Mouse (Mus musculus) thymus, postnatal 25 days (tissue): ENCODE results near the gene Chst1.

Experiments used
- DNase-seq: peaks from one replicate; pipeline ENCODE4 v3.0.0; 2022

The Chst1 gene

DNA sequence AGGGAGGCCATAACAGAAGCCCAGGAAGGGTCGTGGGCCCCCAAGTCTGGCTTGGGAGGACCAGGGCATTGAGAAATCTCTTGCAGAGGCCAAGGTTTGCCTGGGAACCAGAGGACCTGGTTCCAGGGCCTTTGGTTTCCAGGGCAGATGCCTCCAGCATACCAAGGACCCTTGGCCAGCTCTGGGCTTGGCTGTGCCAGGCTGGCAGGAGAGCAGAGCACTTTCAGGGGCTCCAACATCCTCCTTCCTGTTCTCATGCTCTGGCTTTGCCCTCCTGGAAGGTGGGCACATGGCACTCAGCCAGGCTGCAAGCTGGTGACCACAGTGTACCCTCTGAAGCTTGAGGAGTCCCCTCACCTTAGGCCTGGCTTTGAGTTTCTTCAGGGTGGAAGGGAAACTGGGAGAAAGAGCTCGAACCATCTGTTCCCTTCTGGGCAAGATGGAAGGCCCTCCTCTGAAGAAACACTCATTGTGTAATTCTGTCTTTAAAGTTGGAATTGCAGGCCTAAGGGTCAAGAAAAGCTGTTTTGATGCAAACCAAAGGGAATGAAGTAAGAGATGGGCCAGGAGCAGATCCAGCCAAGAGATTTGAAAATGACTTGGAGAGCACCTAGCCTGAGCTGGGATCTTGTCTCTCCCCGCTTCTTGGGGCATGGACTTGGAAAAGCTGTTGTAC, 10.3 kb downstream of the Chst1 start:
- no peak for DNase-seq

DNA sequence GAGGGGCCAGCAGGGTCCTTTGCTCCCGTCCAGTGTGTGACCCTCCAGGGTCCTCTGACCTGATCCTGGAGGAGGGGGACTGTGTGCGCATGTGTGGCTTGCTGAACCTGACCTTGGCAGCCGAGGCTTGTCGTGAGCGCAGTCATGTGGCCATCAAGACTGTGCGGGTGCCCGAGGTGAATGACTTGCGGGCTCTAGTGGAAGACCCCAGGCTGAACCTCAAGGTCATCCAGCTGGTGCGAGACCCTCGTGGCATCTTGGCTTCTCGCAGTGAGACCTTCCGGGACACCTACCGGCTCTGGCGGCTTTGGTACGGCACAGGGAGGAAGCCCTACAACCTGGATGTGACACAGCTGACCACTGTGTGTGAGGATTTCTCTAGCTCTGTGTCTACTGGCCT, 14.1 kb downstream of the Chst1 start:
- no peak for DNase-seq

DNA sequence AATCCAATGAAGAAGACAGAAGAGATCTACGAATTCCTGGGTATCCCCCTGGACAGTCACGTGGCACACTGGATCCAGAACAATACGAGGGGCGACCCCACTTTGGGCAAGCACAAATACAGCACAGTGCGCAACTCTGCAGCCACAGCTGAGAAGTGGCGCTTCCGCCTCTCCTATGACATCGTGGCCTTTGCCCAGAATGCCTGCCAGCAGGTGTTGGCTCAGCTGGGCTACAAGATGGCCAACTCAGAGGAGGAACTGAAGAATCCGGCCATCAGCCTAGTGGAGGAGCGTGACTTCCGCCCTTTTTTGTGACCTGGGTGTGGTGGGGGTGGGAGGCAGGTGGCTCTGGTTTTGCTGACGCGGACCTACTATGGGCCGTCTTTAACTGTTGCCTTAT, 14.6 kb downstream of the Chst1 start:
- DNase-seq = no peak

DNA sequence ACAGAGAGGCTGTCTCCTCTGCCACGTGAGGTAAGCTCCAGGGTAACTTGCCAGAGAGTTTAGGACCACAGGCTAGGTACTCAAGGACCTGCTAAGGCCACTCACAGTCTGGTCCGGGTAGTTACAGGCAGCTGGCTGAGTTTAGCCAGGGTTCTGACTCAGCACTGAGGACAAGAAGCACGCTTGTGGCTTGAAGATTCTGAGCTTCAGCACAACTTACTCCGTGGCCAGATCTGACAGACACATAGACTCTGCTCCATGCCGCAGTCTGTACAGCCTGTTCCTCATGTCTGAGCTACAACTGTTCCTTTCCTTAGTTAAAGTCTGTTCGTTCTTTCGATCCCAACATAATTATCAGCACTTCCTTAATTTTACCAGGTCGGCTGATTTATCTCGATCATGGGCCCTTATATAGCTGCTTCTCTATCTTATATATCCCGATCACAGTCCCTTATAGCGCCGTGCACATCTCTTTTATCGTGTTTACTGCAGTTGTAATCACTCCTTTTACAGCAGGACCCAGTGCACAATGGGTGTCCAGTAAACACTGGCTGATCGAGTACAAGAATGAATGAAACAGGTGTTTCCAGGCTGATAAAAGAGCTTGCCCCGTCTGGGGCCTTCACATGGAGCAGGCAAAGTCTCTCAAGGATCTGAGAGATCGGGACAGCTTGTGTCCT, 17.7 kb downstream of the Chst1 start:
- DNase-seq = no peak

DNA sequence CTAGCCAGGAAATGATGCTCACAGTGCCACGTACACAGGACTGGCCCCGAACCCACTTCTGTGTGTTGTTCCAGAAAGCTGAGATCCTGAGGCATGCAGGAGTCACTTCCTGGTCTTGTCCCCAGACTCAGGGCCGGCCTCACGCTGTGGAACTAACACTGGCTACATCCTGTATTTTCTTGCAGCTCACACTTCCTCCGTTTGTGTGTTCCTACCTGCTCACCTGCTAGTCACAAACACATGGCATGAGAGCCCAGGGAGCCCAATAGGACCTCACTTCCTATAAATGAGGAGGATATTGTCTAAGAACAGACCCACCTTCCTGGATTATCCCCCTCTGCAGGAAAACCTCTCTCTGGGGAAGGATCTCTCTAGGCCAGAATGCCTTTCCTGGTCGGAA, 18.5 kb downstream of the Chst1 start:
- DNase-seq = no peak

DNA sequence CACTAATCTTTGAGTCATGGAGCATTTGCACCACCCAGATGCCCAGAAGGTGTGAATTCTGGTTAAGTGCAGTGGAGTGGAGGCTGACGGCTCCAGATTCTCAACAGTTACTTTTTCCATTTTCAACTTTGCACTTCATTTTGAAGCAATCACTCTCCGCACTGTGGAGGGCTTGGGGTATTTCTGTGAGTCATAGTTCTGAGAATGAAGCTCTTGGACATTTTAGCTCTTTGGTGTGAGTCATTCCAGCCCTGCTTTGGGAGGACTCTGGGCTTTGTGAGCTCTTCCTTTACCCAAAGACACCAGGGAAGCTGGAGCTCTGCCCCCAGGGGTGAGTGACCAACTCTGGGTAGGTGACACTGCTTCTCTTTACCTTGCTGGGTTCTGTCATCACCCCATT, 28.1 kb downstream of the Chst1 start:
- no peak for DNase-seq

DNA sequence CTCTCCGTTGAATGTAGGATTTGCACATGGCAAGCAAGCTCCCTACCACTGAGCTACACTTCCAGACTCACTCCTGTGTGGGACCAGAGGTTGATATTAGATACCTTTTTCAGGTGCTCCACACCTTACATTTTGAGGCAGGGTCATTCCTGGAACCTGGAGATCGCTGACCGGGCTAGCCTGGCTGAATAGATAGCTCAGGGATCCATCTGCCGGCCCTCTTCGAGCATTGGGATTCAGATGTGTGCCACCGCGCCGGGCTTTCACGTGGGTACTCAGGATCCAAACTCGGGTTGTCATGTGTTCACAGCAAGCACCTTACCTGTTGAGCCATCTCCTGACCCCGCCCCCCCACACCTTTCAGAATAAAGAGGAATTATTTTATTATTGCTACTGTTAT, 31.3 kb downstream of the Chst1 start:
- DNase-seq = no peak

DNA sequence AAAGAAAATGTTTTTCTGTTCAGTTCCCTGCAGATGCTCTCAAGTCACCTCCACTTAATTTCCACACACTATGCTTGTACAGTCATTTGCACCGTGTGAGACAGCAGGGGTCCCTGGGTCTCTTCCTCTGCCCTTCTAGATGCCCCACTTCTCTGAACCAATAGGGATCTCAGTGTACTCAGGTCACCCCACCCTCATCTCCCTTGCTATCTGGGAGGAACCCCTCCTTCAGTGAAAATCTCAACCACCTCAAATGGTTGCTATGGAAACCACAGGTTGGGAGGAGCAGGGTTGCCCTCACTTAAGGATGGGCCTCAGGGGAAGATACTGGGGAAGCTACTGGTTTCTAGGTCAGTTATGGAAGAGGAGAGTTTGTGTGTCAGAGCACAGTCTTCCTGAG, 32.5 kb downstream of the Chst1 start:
- no peak for DNase-seq

DNA sequence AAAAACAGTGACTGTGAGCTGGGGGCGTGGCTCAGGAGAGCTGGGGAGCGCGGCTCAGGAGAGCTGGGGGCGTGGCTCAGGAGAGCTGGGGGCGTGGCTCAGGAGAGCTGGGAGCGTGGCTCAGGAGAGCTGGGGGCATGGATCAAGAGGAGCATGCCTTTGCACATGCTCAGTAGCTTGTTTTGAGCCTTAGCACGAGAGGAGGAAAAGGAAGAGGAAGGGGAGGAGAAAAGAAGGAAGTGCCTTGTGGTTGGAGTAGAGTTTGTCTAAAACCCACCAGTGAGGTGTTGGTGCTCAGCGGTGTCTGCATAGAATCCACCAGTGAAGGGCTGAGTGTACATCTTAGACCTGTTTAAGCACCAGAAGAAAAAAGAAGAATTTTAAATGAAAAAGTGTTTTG, 41.0 kb downstream of the Chst1 start:
- DNase-seq = no peak

DNA sequence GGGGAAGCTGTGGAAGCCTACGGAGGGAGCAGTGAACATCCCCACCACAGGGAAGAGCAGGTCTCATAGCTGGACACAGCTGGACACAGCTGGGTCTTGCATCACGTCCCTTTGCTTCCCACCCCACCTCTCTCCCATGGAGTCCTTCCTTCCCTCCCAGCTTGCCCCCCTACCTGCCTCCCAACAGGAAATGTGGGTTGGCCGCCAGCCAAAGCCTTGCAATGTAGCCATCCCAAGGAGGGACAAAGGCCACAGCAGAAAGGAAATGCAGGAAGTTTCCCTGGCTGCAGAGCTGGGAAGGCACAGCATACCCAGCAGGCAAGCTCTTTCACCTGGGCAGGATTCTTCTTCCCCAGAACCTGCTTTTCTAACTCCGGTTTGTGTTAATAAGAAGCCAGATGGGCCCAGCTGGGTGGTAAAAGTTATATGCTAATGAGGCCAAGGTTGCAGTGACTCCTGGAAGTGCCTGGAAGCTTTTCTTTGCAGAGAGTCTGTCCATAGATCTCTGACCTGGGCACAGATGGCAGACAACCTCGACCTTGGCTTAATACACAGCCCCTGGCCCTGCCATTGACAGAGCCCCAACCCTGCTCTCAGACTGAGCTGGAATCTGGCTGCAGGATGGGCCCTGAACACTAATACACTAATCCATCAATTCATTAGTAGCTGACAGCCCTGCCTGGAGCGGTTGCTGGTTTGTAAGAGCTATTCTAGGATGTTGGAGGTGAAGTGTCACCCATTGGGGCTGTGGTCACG, 46.0 kb downstream of the Chst1 start:
- DNase-seq = no peak

DNA sequence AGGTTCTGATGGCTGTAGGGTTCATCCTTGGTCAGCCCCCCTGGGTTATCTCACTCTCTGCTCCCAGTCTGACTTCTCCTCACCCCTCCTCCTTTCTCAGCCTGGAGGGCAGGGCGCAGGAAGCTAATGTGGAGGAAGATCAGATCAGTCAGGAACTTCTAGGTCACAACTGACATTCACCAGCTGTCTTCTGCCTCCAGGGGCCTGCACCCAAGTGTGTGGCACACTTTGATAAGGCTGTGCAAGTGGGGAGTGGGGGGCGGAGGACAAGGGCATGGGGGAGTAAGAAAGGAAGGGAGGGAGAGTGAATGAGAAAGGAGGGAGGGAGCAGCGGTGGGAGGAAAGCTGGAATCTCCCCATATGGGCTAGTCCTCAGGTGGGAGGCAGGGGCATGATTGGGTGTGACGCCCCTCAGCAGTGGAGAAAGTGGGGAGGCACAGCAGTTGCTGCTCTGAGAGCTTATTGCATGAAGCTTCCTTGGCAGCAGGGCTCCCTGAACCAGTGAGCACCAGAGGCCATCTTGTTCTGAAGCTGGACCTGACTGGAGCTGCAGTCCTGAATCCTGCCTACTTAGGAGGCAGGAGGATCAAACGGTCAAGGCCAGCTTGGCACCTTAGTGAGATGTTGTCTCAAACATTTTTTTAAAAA, 49.8 kb downstream of the Chst1 start:
- peak; percentile 6 for DNase-seq

DNA sequence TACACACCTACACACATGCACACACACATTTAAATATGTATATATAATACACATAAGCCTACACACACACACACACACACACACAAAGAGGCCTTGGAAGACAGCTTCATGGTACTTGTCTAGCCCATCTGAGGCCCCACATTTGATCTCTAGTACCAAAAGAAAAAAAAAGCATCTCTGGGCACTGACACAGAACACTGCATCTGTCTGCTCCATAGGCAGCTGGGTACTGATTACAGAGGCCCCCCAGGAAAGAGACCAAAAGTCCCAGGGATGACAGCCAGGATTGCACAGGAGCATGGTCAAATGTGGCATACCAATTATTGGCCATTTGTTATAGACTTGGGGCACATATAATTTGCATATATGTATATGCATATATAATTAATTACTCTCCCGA, 50.9 kb downstream of the Chst1 start:
- no peak for DNase-seq

DNA sequence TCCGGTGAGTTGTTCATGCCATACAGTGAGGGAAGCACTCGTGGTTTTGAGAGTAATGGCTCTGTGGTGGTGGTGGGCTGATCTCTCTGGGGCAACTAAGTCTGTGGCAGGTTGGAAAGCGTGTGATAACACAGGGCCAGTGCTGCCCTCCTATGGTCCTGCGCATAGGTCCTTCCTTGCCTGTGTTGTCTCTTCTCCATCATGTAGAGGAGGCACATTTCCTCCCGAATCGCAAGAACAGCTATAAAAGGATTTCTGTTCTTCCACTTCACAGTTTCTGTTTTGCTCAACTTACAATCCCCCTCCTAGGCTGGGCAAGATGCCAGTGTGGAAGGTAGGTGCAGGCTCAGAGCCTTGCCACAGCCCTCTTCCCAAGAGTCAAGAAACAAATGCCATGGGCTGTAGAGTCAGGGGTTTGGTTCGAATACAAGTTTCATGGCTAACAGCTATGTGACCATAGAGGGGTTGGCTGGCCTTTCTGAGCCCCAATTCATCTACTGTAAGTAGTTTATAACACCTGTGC, 51.8 kb downstream of the Chst1 start:
- DNase-seq = no peak

DNA sequence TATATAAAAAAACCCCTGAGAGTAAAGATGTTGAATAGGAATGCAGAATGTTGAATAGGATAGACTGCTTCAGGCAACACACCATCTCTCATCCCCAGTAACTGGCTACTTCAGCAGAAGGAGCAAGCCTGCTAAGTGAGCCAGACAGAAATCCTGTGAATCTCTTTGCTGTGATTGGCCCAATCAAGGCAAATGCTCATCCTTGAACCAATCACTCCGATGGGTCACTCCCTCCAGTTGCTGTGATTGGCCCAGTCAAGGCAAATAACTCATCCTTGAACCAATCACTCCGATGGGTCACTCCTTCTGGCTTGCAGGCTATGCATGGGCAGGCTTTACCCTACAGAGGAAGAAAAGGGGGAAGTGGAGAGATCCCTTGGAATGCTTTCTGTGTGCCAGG, 57.7 kb downstream of the Chst1 start:
- no peak for DNase-seq

DNA sequence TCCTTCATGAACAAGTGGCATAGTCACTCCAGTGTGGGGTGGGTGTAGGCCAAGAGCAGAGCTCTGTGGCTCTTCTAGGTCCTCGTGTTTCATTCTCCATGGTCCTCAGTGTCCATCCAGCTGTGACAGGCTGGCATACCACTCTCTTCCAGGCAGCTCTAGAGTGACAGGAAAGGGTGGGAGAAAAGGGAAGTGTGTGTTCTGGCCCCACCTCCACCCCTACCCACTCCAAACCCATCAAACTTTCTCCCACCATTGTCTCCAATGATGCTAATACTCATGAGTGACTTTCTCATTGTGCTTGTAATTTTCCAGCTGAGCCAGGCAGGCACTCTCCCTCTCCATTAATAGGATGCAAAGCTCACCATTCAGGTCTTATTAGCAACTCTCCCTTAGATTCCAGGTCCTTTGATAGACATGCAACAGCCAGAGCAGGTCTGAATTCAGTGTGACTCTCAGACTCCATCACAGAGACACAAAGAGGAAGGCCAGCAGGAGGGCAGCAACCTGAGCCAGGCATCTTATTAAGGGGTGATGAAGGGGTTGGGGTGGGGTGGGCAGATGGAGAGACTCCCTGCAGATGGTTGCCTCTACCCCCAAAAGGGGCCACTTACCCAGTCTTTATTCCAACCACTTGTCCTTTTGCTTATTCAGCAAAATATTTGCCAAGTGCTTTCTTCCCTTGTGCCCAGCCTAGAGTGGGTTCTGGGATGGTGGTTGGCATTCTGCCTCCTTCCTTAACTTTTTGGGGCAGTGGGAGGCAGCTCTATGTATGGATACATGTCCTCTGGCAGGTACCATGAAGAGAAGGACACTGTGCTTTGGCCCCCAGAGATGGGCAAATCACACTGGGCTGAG, 59.0 kb downstream of the Chst1 start:
- no peak for DNase-seq

DNA sequence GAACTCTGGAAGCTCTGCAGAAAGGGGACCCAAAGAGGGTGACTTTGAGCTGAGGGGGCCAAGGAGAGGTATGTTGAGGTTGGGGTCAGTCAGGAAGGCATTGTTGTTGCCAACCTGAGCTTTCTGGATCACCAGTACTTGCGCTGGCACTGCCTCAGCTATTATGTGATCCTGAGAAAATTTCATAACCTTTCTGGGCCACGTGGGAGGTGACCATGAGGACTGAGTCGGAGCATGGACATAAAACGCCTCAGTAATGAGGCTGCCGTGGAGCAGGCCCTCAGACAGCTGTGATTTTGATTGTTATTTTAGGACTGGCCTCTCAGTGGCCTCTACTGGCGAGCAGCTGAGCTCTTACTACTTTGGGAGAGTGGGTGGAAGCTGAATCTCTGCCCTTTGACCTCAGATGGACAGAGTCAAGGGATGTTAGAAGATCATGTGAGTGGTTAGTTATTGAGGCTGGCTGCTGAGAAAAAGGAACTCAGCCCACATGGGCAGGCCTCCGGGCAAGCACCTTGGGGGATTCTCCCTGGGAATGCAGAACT, 60.1 kb downstream of the Chst1 start:
- DNase-seq = no peak

DNA sequence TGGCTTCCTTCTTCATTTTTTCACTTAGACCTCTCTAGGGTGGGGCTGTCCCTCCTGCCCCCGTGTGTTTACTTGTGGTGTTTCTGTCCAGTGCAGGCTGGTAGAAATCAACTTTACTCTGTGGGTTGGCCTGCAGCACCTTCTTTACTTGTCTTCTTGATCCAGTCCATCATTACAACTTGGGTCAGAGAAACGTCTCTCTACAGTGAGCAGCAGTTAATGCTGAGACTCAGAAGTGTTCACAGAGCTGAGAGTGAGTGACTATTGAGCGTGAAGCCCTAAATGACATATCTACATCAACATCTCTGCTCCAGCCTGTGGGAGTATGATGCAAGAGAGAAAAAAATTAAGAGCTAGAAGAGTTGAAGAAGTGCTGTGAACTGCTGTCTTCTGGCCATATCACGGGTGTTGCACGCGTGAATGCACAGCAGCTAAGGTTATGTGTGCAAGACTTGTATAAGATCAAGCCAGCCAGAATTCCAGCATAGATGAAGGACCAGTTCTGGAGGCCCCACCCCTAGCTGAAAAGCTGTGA, 63.1 kb downstream of the Chst1 start:
- no peak for DNase-seq
